Mouse (Mus musculus) brain, embryonic 14.5 days (tissue): ENCODE data around the gene Ccr2.

Experiments
- CTCF ChIP-seq: fragments of 200-500 bp; IDR thresholded peaks from 2 replicates; pipeline ENCODE4 v1.5.1; 2012; ENCODE audit warnings: inconsistent platforms, mild to moderate bottlenecking, moderate library complexity, borderline replicate concordance; ENCODE audit not compliant: insufficient read depth, insufficient read length; ENCODE audit errors: extremely low read depth
- POLR2A ChIP-seq: fragments of 200-500 bp; IDR thresholded peaks from 2 replicates; pipeline ENCODE4 v1.6.1; 2012; ENCODE audit warnings: mild to moderate bottlenecking, inconsistent platforms, borderline replicate concordance; ENCODE audit not compliant: poor library complexity, insufficient read depth, insufficient read length, severe bottlenecking; ENCODE audit errors: extremely low read depth

- TF ChIP-seq POLR2A: no peak
- no peak for TF ChIP-seq CTCF
These were observed 3.4 kb downstream of the Ccr2 start for GRCm38 (mm10) chr9:124105196-124105595.
